Mouse (Mus musculus) embryonic fibroblast, embryonic 13.5 days (primary cell): ENCODE results near the gene Elmsan1. TPM values are rescaled to one million over a fixed set of nuclear protein-coding genes. Genes with fewer than 3 reads are reported as not detected.
A peak's percentile ranks its signal among the peaks of the same experiment; 100 is the strongest.

ENCODE experiments used
- H3K27ac ChIP-seq: 2 replicates; pipeline ENCODE4 v1.5.1; 2012; ENCODE audit warnings: low read length, control low read depth, inconsistent platforms; ENCODE audit not compliant: insufficient read depth
- H3K4me1 ChIP-seq: 2 replicates; pipeline ENCODE4 v1.6.1; 2011; ENCODE audit warnings: low read length; ENCODE audit not compliant: control insufficient read depth, insufficient read depth
- H3K4me3 ChIP-seq: 2 replicates; pipeline ENCODE4 v1.5.1; 2011; ENCODE audit warnings: mild to moderate bottlenecking, control low read depth, low read length; ENCODE audit not compliant: insufficient read depth
- CTCF ChIP-seq: IDR thresholded peaks from 2 replicates; pipeline ENCODE4 v1.5.1; 2011; ENCODE audit warnings: mild to moderate bottlenecking, control low read depth, low read length, moderate library complexity, borderline replicate concordance; ENCODE audit not compliant: insufficient read depth
- POLR2A ChIP-seq: IDR thresholded peaks from 2 replicates; pipeline ENCODE4 v1.6.1; 2011; ENCODE audit warnings: low read depth, mild to moderate bottlenecking, control low read depth, low read length, moderate library complexity
- polyA plus RNA-seq: library from polyadenylated mRNA; stranded (reverse); fragments of >200 nt; gene quantifications from 2 replicates; pipeline ENCODE4 v1.2.4, GENCODE M21; 2011; ENCODE audit warnings: low read depth; ENCODE audit not compliant: missing spikeins, insufficient read length

The Elmsan1 gene
- polyA plus RNA-seq, 1 experiment = 20.6 TPM

GRCm38 (mm10) chr12:84198076-84198679, 20.5 kb downstream of the Elmsan1 start:
- peaks cover 11% of the 10 kb centered on the region for H3K4me1 ChIP-seq
- H3K4me3 ChIP-seq = no peak overlapping the region
- no peak overlapping the region for H3K27ac ChIP-seq
- TF ChIP-seq CTCF (no peak), POLR2A (no peak)

- TF ChIP-seq CTCF (no peak), POLR2A (no peak)
- H3K4me3 ChIP-seq = no peak overlapping the region
- H3K27ac ChIP-seq = peak overlapping the region; percentile 95; the same call in 1 of the 2 replicates
- H3K4me1 ChIP-seq = peaks cover 13% of the 10 kb centered on the region
Observed at GRCm38 (mm10) chr12:84195195-84195594, 23.5 kb downstream of the Elmsan1 start.

GRCm38 (mm10) chr12:84194400-84195109, 24.1 kb downstream of the Elmsan1 start:
- TF ChIP-seq CTCF (no peak), POLR2A (0 out of 2 replicates have a peak, but pooled peaks have one; percentile 3)
- Histone ChIP-seq H3K4me1 (peaks cover 13% of the 10 kb centered on the region), H3K27ac (peak overlapping the region; percentile 95), H3K4me3 (peak overlapping the region; percentile 23)

- Histone ChIP-seq H3K4me1 (peaks cover 16% of the 10 kb centered on the region), H3K27ac (peak overlapping the region; percentile 95), H3K4me3 (peak overlapping the region; percentile 62)
- TF ChIP-seq POLR2A (peak; percentile 92), CTCF (no peak)
Observed at GRCm38 (mm10) chr12:84193642-84194399, 24.9 kb downstream of the Elmsan1 start.

GRCm38 (mm10) chr12:84192741-84193641, 25.7 kb downstream of the Elmsan1 start:
- TF ChIP-seq CTCF (no peak), POLR2A (no peak; the same call in 1 of the 2 replicates)
- Histone ChIP-seq H3K4me3 (peak overlapping the region; percentile 62), H3K4me1 (peaks cover 24% of the 10 kb centered on the region), H3K27ac (peak overlapping the region; percentile 94)

GRCm38 (mm10) chr12:84192280-84192679, 26.4 kb downstream of the Elmsan1 start:
- no peak for TF ChIP-seq CTCF
- Histone ChIP-seq H3K27ac (peak overlapping the region; percentile 94), H3K4me3 (peak overlapping the region; percentile 62), H3K4me1 (peaks cover 31% of the 10 kb centered on the region)

- peak overlapping the region; percentile 62 for H3K4me3 ChIP-seq
- H3K27ac ChIP-seq = 0 out of 2 replicates have a peak overlapping the region, but pooled peaks have one; percentile 94
- TF ChIP-seq CTCF (no peak), POLR2A (no peak)
- H3K4me1 ChIP-seq = peaks cover 34% of the 10 kb centered on the region
Observed at GRCm38 (mm10) chr12:84191770-84192169, 26.9 kb downstream of the Elmsan1 start.

GRCm38 (mm10) chr12:84191190-84191589, 27.5 kb downstream of the Elmsan1 start:
- H3K4me1 ChIP-seq = peaks cover 35% of the 10 kb centered on the region
- peak overlapping the region; percentile 62 for H3K4me3 ChIP-seq
- H3K27ac ChIP-seq = no peak overlapping the region
- no peak for TF ChIP-seq CTCF
- no peak for TF ChIP-seq POLR2A

- TF ChIP-seq POLR2A = no peak
- no peak for TF ChIP-seq CTCF
- 0 out of 2 replicates have a peak overlapping the region, but pooled peaks have one; percentile 62 for H3K4me3 ChIP-seq
- H3K27ac ChIP-seq = peak overlapping the region; percentile 4; the same call in 1 of the 2 replicates
- peaks cover 30% of the 10 kb centered on the region for H3K4me1 ChIP-seq
Observed at GRCm38 (mm10) chr12:84190151-84190820, 28.4 kb downstream of the Elmsan1 start.
